Mouse (Mus musculus): ENCODE results near the gene Hspb1. TPM values are rescaled to one million over a fixed set of nuclear protein-coding genes. Genes with fewer than 3 reads are reported as not detected.

Gene Hspb1
- polyA plus RNA-seq, 1 experiment from 2014 or later, result 221 TPM

DNA sequence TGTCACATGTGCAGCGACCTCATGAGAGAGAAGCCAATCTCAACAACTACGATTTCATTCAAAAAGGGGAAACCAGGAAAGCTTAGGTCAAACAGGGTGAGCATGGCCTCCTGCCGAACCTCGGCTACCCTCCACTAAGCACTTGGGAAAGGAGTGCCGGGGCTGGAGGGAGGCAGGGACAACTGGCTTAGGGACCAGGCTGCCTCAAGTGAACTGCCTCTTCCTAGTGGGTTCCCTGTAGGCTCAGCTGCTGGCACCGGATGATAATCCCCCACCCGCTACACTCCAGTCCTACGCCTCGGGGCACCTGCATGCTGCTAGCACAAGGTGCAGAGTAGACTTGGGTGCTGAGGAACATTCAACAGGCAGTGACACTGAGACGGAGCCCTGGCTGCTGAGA is 21.9 kb downstream of the Hspb1 start:
- H3K9ac ChIP-seq (replicated peaks; ENCODE audit: low read depth, low read length), result no peak overlapping the region
- 0 out of 2 replicates have a peak, but pooled peaks cover 4% of the 10 kb centered on the region for H3K4me1 ChIP-seq (ENCODE audit: control insufficient read depth, insufficient read depth, low read length)
- 82% methylated on average over 10 of the region's 10 CpGs for WGBS
- no peak overlapping the region for H3K4me3 ChIP-seq (ENCODE audit: low read depth, low read length)
- H3K36me3 ChIP-seq (ENCODE audit: control insufficient read depth, insufficient read depth, low read length), result peaks cover 43% of the 10 kb centered on the region
- no peaks in the 10 kb centered on the region for H3K27me3 ChIP-seq (ENCODE audit: control insufficient read depth, insufficient read depth, low read length)
- no peaks in the 10 kb centered on the region for H3K9me3 ChIP-seq (ENCODE audit: control insufficient read depth, low read depth, low read length)
- ATAC-seq (ENCODE audit: insufficient number of reproducible peaks, insufficient read depth, low FRiP score, low read depth), result no peak
- H3K27ac ChIP-seq (ENCODE audit: low read length), result no peak overlapping the region
- H3K4me2 ChIP-seq (replicated peaks; ENCODE audit: low read depth, low read length), result no peak overlapping the region

DNA sequence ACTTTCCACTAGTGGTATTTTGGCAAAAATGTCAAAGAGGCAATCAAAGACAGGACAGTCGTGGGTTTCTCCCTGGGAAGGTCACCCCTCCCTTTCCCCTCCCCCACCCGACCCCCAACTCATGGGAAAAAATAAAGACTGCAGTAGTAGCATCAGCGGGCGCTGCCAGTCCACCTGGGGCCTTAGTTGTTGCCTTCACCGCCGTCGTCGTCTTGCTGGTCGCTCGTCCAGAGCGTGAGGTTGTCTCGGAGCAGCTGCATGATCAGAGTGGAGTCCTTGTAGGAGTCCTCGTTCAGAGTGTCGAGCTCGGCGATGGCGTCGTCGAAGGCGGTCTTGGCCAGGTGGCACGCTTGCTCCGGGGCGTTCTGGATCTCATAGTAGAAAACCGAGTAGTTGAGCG is 23.1 kb downstream of the Hspb1 start:
- no peaks in the 10 kb centered on the region for H3K27me3 ChIP-seq (ENCODE audit: control insufficient read depth, insufficient read depth, low read length)
- no peak overlapping the region for H3K4me2 ChIP-seq (replicated peaks; ENCODE audit: low read depth, low read length)
- WGBS, result 92% methylated on average over 25 of the region's 25 CpGs
- H3K27ac ChIP-seq (ENCODE audit: low read length), result no peak overlapping the region
- no peak overlapping the region for H3K9ac ChIP-seq (replicated peaks; ENCODE audit: low read depth, low read length)
- H3K9me3 ChIP-seq (ENCODE audit: control insufficient read depth, low read depth, low read length), result no peaks in the 10 kb centered on the region
- H3K4me1 ChIP-seq (ENCODE audit: control insufficient read depth, insufficient read depth, low read length), result 0 out of 2 replicates have a peak, but pooled peaks cover 2% of the 10 kb centered on the region
- no peak for ATAC-seq (ENCODE audit: insufficient number of reproducible peaks, insufficient read depth, low FRiP score, low read depth)
- H3K4me3 ChIP-seq (ENCODE audit: low read depth, low read length), result no peak overlapping the region
- peaks cover 43% of the 10 kb centered on the region for H3K36me3 ChIP-seq (ENCODE audit: control insufficient read depth, insufficient read depth, low read length)

DNA sequence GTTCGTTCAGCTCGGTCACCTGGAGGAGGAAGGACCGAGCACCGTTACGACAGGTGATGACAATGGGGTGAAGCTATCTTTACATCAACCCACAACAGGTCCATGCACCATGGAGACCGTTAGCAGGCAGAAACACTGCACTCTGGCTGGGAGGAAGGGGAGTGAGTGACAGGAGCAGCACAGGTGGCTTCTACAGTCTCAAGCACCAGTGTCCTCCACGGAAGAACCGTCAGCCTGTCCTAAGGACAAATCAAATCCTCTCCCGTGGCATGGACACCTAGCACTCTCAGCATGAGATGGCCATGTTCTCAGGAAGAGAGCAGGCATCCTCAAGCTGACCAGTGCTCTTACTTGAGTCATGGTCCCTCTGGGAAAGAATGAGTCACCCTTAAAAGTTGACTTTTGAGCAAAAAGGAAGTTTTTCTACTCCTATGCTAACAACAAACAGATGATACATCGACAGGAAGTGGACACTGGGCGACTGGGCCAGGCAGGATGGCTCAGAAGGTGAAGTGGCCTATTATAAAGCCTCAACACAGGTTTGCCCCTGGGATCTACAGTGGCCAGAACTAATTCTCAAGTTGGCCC is 24.0 kb downstream of the Hspb1 start:
- no peak overlapping the region for H3K9ac ChIP-seq (replicated peaks; ENCODE audit: low read depth, low read length)
- no peak overlapping the region for H3K4me2 ChIP-seq (replicated peaks; ENCODE audit: low read depth, low read length)

DNA sequence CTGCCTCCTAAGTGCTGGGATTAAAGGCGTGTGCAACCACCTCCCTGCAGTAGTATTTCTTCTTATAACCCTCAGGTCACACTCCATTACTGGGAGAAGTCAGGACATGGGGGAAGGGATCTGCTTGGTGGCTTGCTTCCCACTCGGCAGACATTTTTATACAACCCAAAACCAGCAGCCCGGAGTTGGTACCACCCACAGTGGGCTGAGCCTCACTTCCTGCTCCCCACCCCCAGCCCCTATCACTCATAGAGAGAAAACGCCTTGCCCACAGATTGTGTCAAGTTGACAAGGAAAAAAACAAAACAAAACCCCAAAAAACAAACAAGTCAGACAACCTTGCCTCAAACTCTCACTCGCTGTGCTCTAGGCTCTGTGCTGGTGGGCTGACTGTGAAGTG is 25.5 kb downstream of the Hspb1 start:
- no peak for ATAC-seq (ENCODE audit: insufficient number of reproducible peaks, insufficient read depth, low FRiP score, low read depth)
- no peak overlapping the region for H3K4me2 ChIP-seq (replicated peaks; ENCODE audit: low read depth, low read length)
- no peaks in the 10 kb centered on the region for H3K4me1 ChIP-seq (ENCODE audit: control insufficient read depth, insufficient read depth, low read length)
- no peak overlapping the region for H3K27ac ChIP-seq (ENCODE audit: low read length)
- no peak overlapping the region for H3K9ac ChIP-seq (replicated peaks; ENCODE audit: low read depth, low read length)
- 69% methylated on average over 5 of the region's 5 CpGs for WGBS
- peaks cover 49% of the 10 kb centered on the region for H3K36me3 ChIP-seq (ENCODE audit: control insufficient read depth, insufficient read depth, low read length)
- no peak overlapping the region for H3K4me3 ChIP-seq (ENCODE audit: low read depth, low read length)
- H3K9me3 ChIP-seq (ENCODE audit: control insufficient read depth, low read depth, low read length), result no peaks in the 10 kb centered on the region
- H3K27me3 ChIP-seq (ENCODE audit: control insufficient read depth, insufficient read depth, low read length), result no peaks in the 10 kb centered on the region

More for the DNA sequence above, 24.0 kb downstream of the Hspb1 start:
- no peak overlapping the region for H3K4me3 ChIP-seq (ENCODE audit: low read depth, low read length)
- no peak overlapping the region for H3K27ac ChIP-seq (ENCODE audit: low read length)
- no peaks in the 10 kb centered on the region for H3K27me3 ChIP-seq (ENCODE audit: control insufficient read depth, insufficient read depth, low read length)
- no peak for ATAC-seq (ENCODE audit: insufficient number of reproducible peaks, insufficient read depth, low FRiP score, low read depth)
- no peaks in the 10 kb centered on the region for H3K4me1 ChIP-seq (ENCODE audit: control insufficient read depth, insufficient read depth, low read length)
- 89% methylated on average over 11 of the region's 11 CpGs for WGBS
- H3K9me3 ChIP-seq (ENCODE audit: control insufficient read depth, low read depth, low read length), result no peaks in the 10 kb centered on the region
- peaks cover 48% of the 10 kb centered on the region for H3K36me3 ChIP-seq (ENCODE audit: control insufficient read depth, insufficient read depth, low read length)

DNA sequence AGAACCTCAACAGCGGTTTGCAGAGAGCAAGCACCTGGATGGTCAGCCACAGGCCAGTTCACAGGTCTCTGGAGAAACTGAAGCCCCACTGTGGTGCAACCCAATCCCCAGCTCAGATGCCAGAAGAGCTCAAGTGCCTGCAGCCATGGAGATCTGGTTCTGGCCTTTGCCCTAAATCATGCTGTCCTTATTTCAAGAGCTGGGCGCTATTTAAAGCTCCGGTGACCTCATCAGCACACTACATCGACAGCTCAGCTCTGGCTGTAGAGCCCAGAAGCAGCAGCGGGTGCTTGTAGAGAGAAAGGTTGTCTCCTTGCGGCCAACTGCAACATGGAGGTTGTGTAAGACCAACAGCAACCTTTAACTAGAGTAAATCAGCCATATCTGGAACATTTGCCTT is 26.4 kb downstream of the Hspb1 start:
- no peak for ATAC-seq (ENCODE audit: insufficient number of reproducible peaks, insufficient read depth, low FRiP score, low read depth)
- no peaks in the 10 kb centered on the region for H3K9me3 ChIP-seq (ENCODE audit: control insufficient read depth, low read depth, low read length)
- no peaks in the 10 kb centered on the region for H3K27me3 ChIP-seq (ENCODE audit: control insufficient read depth, insufficient read depth, low read length)
- no peaks in the 10 kb centered on the region for H3K4me1 ChIP-seq (ENCODE audit: control insufficient read depth, insufficient read depth, low read length)
- H3K36me3 ChIP-seq (ENCODE audit: control insufficient read depth, insufficient read depth, low read length), result peaks cover 44% of the 10 kb centered on the region
- no peak overlapping the region for H3K9ac ChIP-seq (replicated peaks; ENCODE audit: low read depth, low read length)
- no peak overlapping the region for H3K4me2 ChIP-seq (replicated peaks; ENCODE audit: low read depth, low read length)
- H3K4me3 ChIP-seq (ENCODE audit: low read depth, low read length), result no peak overlapping the region
- H3K27ac ChIP-seq (ENCODE audit: low read length), result no peak overlapping the region
- WGBS, result 82% methylated on average over 6 of the region's 6 CpGs

DNA sequence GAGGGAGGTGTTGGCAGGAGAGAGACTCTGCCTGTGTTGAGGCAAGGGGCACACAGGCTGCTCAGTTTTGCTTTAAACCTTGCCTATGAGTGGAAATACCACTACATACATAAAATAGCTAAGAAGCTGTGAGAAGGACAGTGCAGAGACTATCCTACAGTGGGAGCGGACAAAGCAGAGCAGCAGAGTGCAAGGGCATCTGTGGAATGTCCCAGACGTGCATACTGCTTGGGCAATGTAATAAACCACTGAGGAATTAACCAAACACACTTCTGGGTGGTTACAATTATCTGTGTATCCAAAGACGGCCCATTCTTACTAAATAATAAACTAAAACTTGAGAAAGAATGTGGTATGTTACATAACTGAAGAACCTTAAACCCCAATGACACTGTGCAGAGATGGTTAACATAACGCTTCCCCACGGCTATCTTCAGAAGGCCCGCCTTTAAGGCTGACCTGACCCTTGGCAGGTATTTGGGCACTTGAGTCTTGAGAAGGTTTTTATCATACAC is 28.4 kb downstream of the Hspb1 start:
- no peaks in the 10 kb centered on the region for H3K9me3 ChIP-seq (ENCODE audit: control insufficient read depth, low read depth, low read length)
- H3K4me3 ChIP-seq (ENCODE audit: low read depth, low read length), result no peak overlapping the region
- H3K9ac ChIP-seq (replicated peaks; ENCODE audit: low read depth, low read length), result no peak overlapping the region
- H3K4me2 ChIP-seq (replicated peaks; ENCODE audit: low read depth, low read length), result no peak overlapping the region
- peaks cover 36% of the 10 kb centered on the region for H3K36me3 ChIP-seq (ENCODE audit: control insufficient read depth, insufficient read depth, low read length)
- H3K4me1 ChIP-seq (ENCODE audit: control insufficient read depth, insufficient read depth, low read length), result no peaks in the 10 kb centered on the region
- WGBS, result 74% methylated on average over 6 of the region's 6 CpGs
- no peak for ATAC-seq (ENCODE audit: insufficient number of reproducible peaks, insufficient read depth, low FRiP score, low read depth)
- H3K27ac ChIP-seq (ENCODE audit: low read length), result no peak overlapping the region
- H3K27me3 ChIP-seq (ENCODE audit: control insufficient read depth, insufficient read depth, low read length), result no peaks in the 10 kb centered on the region

DNA sequence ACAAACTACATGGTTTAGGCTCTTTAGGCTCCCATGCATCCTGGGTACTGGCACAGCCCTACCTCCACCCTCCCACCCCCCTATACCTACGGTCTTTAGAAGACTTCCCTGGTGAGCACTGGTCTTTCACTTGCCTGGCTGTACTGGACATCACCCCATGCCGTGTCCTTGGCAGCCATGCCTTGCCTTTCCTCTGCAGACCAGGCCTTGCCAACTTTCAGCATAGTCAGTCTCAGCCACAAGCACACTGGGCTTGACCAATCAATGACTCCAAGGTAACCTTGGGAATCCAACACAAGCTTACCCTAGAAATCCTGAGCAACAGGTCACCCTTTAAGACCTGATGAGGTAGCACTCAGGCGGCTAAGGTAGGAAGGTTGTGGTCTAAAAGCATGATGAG is 28.9 kb downstream of the Hspb1 start:
- ATAC-seq (ENCODE audit: insufficient number of reproducible peaks, insufficient read depth, low FRiP score, low read depth), result no peak
- no peak overlapping the region for H3K4me3 ChIP-seq (ENCODE audit: low read depth, low read length)
- no peak overlapping the region for H3K9ac ChIP-seq (replicated peaks; ENCODE audit: low read depth, low read length)
- H3K36me3 ChIP-seq (ENCODE audit: control insufficient read depth, insufficient read depth, low read length), result peaks cover 36% of the 10 kb centered on the region
- no peaks in the 10 kb centered on the region for H3K4me1 ChIP-seq (ENCODE audit: control insufficient read depth, insufficient read depth, low read length)
- H3K27me3 ChIP-seq (ENCODE audit: control insufficient read depth, insufficient read depth, low read length), result no peaks in the 10 kb centered on the region
- WGBS, result 93% methylated on average over 3 of the region's 3 CpGs
- no peaks in the 10 kb centered on the region for H3K9me3 ChIP-seq (ENCODE audit: control insufficient read depth, low read depth, low read length)
- no peak overlapping the region for H3K4me2 ChIP-seq (replicated peaks; ENCODE audit: low read depth, low read length)
- H3K27ac ChIP-seq (ENCODE audit: low read length), result no peak overlapping the region

DNA sequence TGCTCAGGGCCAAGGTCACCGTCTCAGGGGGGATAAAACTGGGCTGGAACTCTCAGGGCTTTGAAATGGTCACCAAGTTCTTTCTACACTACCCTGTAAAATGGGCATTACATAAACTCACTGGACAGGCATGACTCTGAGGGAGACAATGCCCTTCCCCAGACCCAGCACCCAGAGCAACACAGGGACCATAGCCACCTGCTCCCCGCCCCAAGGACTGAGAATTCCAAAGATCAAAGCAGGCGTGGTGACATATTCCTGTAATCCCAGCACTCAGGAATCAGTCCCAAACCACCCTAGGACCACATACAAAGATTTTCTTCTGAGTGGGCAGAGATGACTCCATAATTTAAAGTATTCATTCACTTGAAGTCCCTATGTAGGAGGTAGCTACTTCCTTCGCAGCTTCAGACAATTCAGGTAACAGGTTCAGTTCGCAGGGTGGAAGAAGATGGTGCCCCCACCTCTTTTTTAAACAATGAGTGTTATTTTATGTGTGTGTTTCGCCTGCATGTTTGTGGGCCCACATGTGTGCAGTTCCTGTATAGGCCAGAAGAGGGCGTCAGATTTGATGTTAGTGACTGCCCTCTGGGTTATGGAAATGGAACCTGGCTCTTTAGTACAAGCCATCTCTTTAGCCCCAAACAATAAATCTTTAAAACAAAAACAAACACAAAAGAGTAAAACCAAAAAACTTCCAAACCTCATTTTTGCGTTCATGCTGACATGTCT is 29.8 kb downstream of the Hspb1 start:
- H3K36me3 ChIP-seq (ENCODE audit: control insufficient read depth, insufficient read depth, low read length), result peaks cover 40% of the 10 kb centered on the region
- H3K27ac ChIP-seq (ENCODE audit: low read length), result no peak overlapping the region
- H3K4me2 ChIP-seq (replicated peaks; ENCODE audit: low read depth, low read length), result no peak overlapping the region
- H3K27me3 ChIP-seq (ENCODE audit: control insufficient read depth, insufficient read depth, low read length), result no peaks in the 10 kb centered on the region
- H3K4me3 ChIP-seq (ENCODE audit: low read depth, low read length), result no peak overlapping the region
- no peaks in the 10 kb centered on the region for H3K4me1 ChIP-seq (ENCODE audit: control insufficient read depth, insufficient read depth, low read length)
- no peak for ATAC-seq (ENCODE audit: insufficient number of reproducible peaks, insufficient read depth, low FRiP score, low read depth)
- no peaks in the 10 kb centered on the region for H3K9me3 ChIP-seq (ENCODE audit: control insufficient read depth, low read depth, low read length)
- WGBS, result 86% methylated on average over 8 of the region's 8 CpGs
- no peak overlapping the region for H3K9ac ChIP-seq (replicated peaks; ENCODE audit: low read depth, low read length)
